Mouse (Mus musculus): ENCODE results near the gene Olfr1389.
"Not testable (repeated sequence)": the region's sequence is repeated elsewhere in the genome, so short reads cannot be mapped to it uniquely, and the experiment has no call there.

The Olfr1389 gene

GRCm38 (mm10) chr11:49422767-49423166, at the start of gene Olfr1389:
Gene Olfr1389, plus strand, starts transcription at chr11:49423067.
- in situ Hi-C loops (cut with MboI, MseI): no loop called here

GRCm38 (mm10) chr11:49383133-49383532, 39.7 kb upstream of the Olfr1389 start:
- in situ Hi-C loops (cut with MboI, MseI): no loop called here

GRCm38 (mm10) chr11:49386118-49386517, 36.7 kb upstream of the Olfr1389 start:
- in situ Hi-C loops (cut with MboI, MseI): not testable (repeated sequence)

GRCm38 (mm10) chr11:49392707-49393106, 30.2 kb upstream of the Olfr1389 start:
- in situ Hi-C loops (cut with MboI, MseI): not testable (repeated sequence)

- in situ Hi-C loops (cut with MboI, MseI): loop anchor here (10.0 kb wide), 1 partner anchor 232 kb away; no protein-coding TSS in a partner anchor
These were observed 16.1 kb upstream of the Olfr1389 start for GRCm38 (mm10) chr11:49406784-49407183.

- in situ Hi-C loops (cut with MboI, MseI): no loop called here
These were observed 12.3 kb upstream of the Olfr1389 start for GRCm38 (mm10) chr11:49410540-49410939.

- in situ Hi-C loops (cut with MboI, MseI): no loop called here
These were observed 2.5 kb downstream of the Olfr1389 start for GRCm38 (mm10) chr11:49425257-49425927.

GRCm38 (mm10) chr11:49429641-49430040, 6.8 kb downstream of the Olfr1389 start:
- in situ Hi-C loops (cut with MboI, MseI): no loop called here

GRCm38 (mm10) chr11:49436411-49436810, 13.5 kb downstream of the Olfr1389 start, which contains the start of gene Olfr1388:
Gene Olfr1388, plus strand, starts transcription at chr11:49436624.
- in situ Hi-C loops (cut with MboI, MseI): no loop called here

GRCm38 (mm10) chr11:49455043-49455442, 32.2 kb downstream of the Olfr1389 start, which contains the start of gene Olfr1387:
Gene Olfr1387, plus strand, starts transcription at chr11:49455343.
- in situ Hi-C loops (cut with MboI, MseI): no loop called here

GRCm38 (mm10) chr11:49464746-49465145, 41.9 kb downstream of the Olfr1389 start, which contains the start of gene Olfr1386:
Gene Olfr1386, plus strand, starts transcription at chr11:49465046.
- in situ Hi-C loops (cut with MboI, MseI): not testable (repeated sequence)
